ENCODE assay signal across 8 mouse cellular contexts in genomic region chr7:141413331-141413730, GRCm38 (mm10). TPM values are rescaled to one million over a fixed set of nuclear protein-coding genes. Genes with fewer than 3 reads are reported as not detected.
A peak's percentile ranks its signal among the peaks of the same experiment; 100 is the strongest.
DNase-seq lines count a peak whose midpoint lies in the region; ATAC-seq and TF ChIP-seq lines count a peak whose summit lies in the region.

No protein-coding gene starts in this region.

- peaks cover 22% of the 10 kb centered on the region; the same call in 1 of the 2 replicates for H3K36me3 ChIP-seq in kidney, postnatal 0 days (ENCODE audit: insufficient read depth, low read length)
- H3K36me3 ChIP-seq in forebrain, embryonic 12.5 days (replicated peaks): peaks cover 19% of the 10 kb centered on the region; the same call in 1 of the 2 replicates
- H3K36me3 ChIP-seq in liver, adult 2 months (ENCODE audit: control insufficient read depth, insufficient read depth, low read length): no peaks in the 10 kb centered on the region

- TF ChIP-seq POLR2A in liver, adult 2 months (IDR thresholded peaks at IDR 0.05; ENCODE audit: extremely low read depth, insufficient read depth, low read length): no peak

- no peak for ATAC-seq in kidney, postnatal 0 days (replicated peaks; ENCODE audit: low FRiP score, low read depth)
- peak; percentile 27 for ATAC-seq in forebrain, embryonic 12.5 days (ENCODE audit: low FRiP score)
- ATAC-seq in megakaryocyte-erythroid progenitor cell, adult 5-6 weeks (replicated peaks; ENCODE audit: low FRiP score, low TSS enrichment, poor library complexity, severe bottlenecking): no peak

- H3K9ac ChIP-seq in kidney, postnatal 0 days (ENCODE audit: low read depth, low read length): peak overlapping the region; percentile 63
- peak overlapping the region; percentile 87 for H3K9ac ChIP-seq in forebrain, embryonic 12.5 days
- H3K9ac ChIP-seq in liver, adult 2 months (ENCODE audit: low read depth, low read length): peak overlapping the region; percentile 89

- no peak for TF ChIP-seq CTCF in kidney, postnatal 0 days (IDR thresholded peaks at IDR 0.05; ENCODE audit: low read depth)
- no peak for TF ChIP-seq CTCF in liver, adult 2 months (IDR thresholded peaks at IDR 0.05; ENCODE audit: low read depth, low read length)

- peak overlapping the region; percentile 83 for H3K4me2 ChIP-seq in kidney, postnatal 0 days (ENCODE audit: low read length)
- H3K4me2 ChIP-seq in forebrain, embryonic 12.5 days: peak overlapping the region; percentile 93

- H3K4me3 ChIP-seq in kidney, postnatal 0 days (replicated peaks; ENCODE audit: low read depth, low read length): peak overlapping the region; percentile 61
- H3K4me3 ChIP-seq in forebrain, embryonic 12.5 days (replicated peaks): peak overlapping the region; percentile 69
- peak overlapping the region; percentile 86 for H3K4me3 ChIP-seq in liver, adult 2 months (ENCODE audit: insufficient read depth, low read depth, low read length)

- no peaks in the 10 kb centered on the region for H3K27me3 ChIP-seq in kidney, postnatal 0 days (ENCODE audit: insufficient read depth, low read length)
- no peaks in the 10 kb centered on the region for H3K27me3 ChIP-seq in forebrain, embryonic 12.5 days
- no peaks in the 10 kb centered on the region for H3K27me3 ChIP-seq in liver, adult 2 months (ENCODE audit: control insufficient read depth, insufficient read depth, low read length)

- 3% methylated on average over 16 of the region's 16 CpGs for WGBS in kidney, postnatal 0 days
- WGBS in forebrain, embryonic 12.5 days: 3% methylated on average over 16 of the region's 16 CpGs
- WGBS in liver, adult 2 months: 2% methylated on average over 16 of the region's 16 CpGs

- H3K79me2 ChIP-seq in liver, adult 2 months (ENCODE audit: control insufficient read depth, insufficient read depth, low read length): peaks cover 5% of the 10 kb centered on the region; the same call in 1 of the 2 replicates

- DNase-seq in kidney, postnatal 0 days (ENCODE audit: low spot score): peak; percentile 28
- DNase-seq in kidney, adult 8-10 months: no peak
- DNase-seq in ZHBTc4 (ENCODE audit: low read depth, low spot score): peak; percentile 47
- no peak for DNase-seq in liver, adult 2 months (ENCODE audit: extremely low read depth, low read depth, low spot score)
- DNase-seq in yolk sac, embryonic 10.5 days (ENCODE audit: low spot score): peak; percentile 53
- DNase-seq in urinary bladder, adult 18-20 months (ENCODE audit: low spot score in 2 of 2): no peak

- H3K27ac ChIP-seq in kidney, postnatal 0 days: peak overlapping the region; percentile 70
- H3K27ac ChIP-seq in forebrain, embryonic 12.5 days: peak overlapping the region; percentile 78
- H3K27ac ChIP-seq in liver, adult 2 months (replicated peaks; ENCODE audit: insufficient read depth, low read depth, low read length): peak overlapping the region; percentile 90

- no peaks in the 10 kb centered on the region for H3K9me3 ChIP-seq in kidney, postnatal 0 days (replicated peaks; ENCODE audit: low read length)
- H3K9me3 ChIP-seq in forebrain, embryonic 12.5 days: no peaks in the 10 kb centered on the region

- H3K4me1 ChIP-seq in kidney, postnatal 0 days (replicated peaks; ENCODE audit: insufficient read depth, low read length): peaks cover 5% of the 10 kb centered on the region
- peaks cover 17% of the 10 kb centered on the region for H3K4me1 ChIP-seq in forebrain, embryonic 12.5 days
- H3K4me1 ChIP-seq in liver, adult 2 months (ENCODE audit: control insufficient read depth, insufficient read depth, low read length): peaks cover 15% of the 10 kb centered on the region

RNA-seq across cellular contexts. Expression of gene Gatd1, which starts 0.6 kb away (rescaled TPM):
- polyA plus RNA-seq in kidney, postnatal 0 days (2015; fragmentation: Nextera tagmentation; extraction: Ambion mirVana): 50.0 and 52.0 TPM in 2 replicates
- polyA plus RNA-seq in forebrain, embryonic 12.5 days (2016; fragmentation: Nextera tagmentation; extraction: Ambion mirVana): 47.0 and 50.0 TPM in 2 replicates
- total RNA-seq in liver, adult 2 months (2014; rRNA removed): 15.1 and 23.5 TPM in 2 replicates
- polyA plus RNA-seq in liver, adult 2 months (2012; rRNA removed): 34.9 and 36.2 TPM in 2 replicates
- total RNA-seq in megakaryocyte-erythroid progenitor cell, adult 5-6 weeks (2014; fragmentation: Nextera tagmentation): 26.8 and 33.7 TPM in 2 replicates
- 10.9 and 13.9 TPM in 2 replicates for total RNA-seq in megakaryocyte-erythroid progenitor cell, adult 5-6 weeks (2017)

RNA-seq across cellular contexts. Expression of gene Cend1, which starts 16.0 kb away (rescaled TPM):
- polyA plus RNA-seq in kidney, postnatal 0 days (2015; fragmentation: Nextera tagmentation; extraction: Ambion mirVana): 2.2 and 2.3 TPM in 2 replicates
- polyA plus RNA-seq in forebrain, embryonic 12.5 days (2016; fragmentation: Nextera tagmentation; extraction: Ambion mirVana): 20.5 and 22.5 TPM in 2 replicates
- 0.13 TPM in 1 of 2 replicates, not detected in the other for total RNA-seq in liver, adult 2 months (2014; rRNA removed)
- polyA plus RNA-seq in liver, adult 2 months (2012; rRNA removed): 0.09 and 0.10 TPM in 2 replicates
- total RNA-seq in megakaryocyte-erythroid progenitor cell, adult 5-6 weeks (2014; fragmentation: Nextera tagmentation): not detected in 2 replicates
- total RNA-seq in megakaryocyte-erythroid progenitor cell, adult 5-6 weeks (2017): not detected in 2 replicates

RNA-seq across cellular contexts. Expression of gene Taldo1, which starts 21.3 kb away (rescaled TPM):
- polyA plus RNA-seq in kidney, postnatal 0 days (2015; fragmentation: Nextera tagmentation; extraction: Ambion mirVana): 420 and 440 TPM in 2 replicates
- polyA plus RNA-seq in forebrain, embryonic 12.5 days (2016; fragmentation: Nextera tagmentation; extraction: Ambion mirVana): 397 and 407 TPM in 2 replicates
- 160 and 195 TPM in 2 replicates for total RNA-seq in liver, adult 2 months (2014; rRNA removed)
- polyA plus RNA-seq in liver, adult 2 months (2012; rRNA removed): 125 and 166 TPM in 2 replicates
- 327 and 353 TPM in 2 replicates for total RNA-seq in megakaryocyte-erythroid progenitor cell, adult 5-6 weeks (2014; fragmentation: Nextera tagmentation)
- 401 and 451 TPM in 2 replicates for total RNA-seq in megakaryocyte-erythroid progenitor cell, adult 5-6 weeks (2017)

RNA-seq across cellular contexts. Expression of gene Slc25a22, which starts 24.4 kb away (rescaled TPM):
- 15.8 and 17.3 TPM in 2 replicates for polyA plus RNA-seq in kidney, postnatal 0 days (2015; fragmentation: Nextera tagmentation; extraction: Ambion mirVana)
- 57.4 and 60.9 TPM in 2 replicates for polyA plus RNA-seq in forebrain, embryonic 12.5 days (2016; fragmentation: Nextera tagmentation; extraction: Ambion mirVana)
- 26.1 and 40.7 TPM in 2 replicates for total RNA-seq in liver, adult 2 months (2014; rRNA removed)
- 315 and 345 TPM in 2 replicates for polyA plus RNA-seq in liver, adult 2 months (2012; rRNA removed)
- 25.9 and 45.2 TPM in 2 replicates for total RNA-seq in megakaryocyte-erythroid progenitor cell, adult 5-6 weeks (2014; fragmentation: Nextera tagmentation)
- 3.4 and 6.7 TPM in 2 replicates for total RNA-seq in megakaryocyte-erythroid progenitor cell, adult 5-6 weeks (2017)

RNA-seq across cellular contexts. Expression of gene Pidd1, which starts 30.5 kb away (rescaled TPM):
- 3.6 and 5.1 TPM in 2 replicates for polyA plus RNA-seq in kidney, postnatal 0 days (2015; fragmentation: Nextera tagmentation; extraction: Ambion mirVana)
- polyA plus RNA-seq in forebrain, embryonic 12.5 days (2016; fragmentation: Nextera tagmentation; extraction: Ambion mirVana): 16.9 and 18.8 TPM in 2 replicates
- 0.37 and 0.94 TPM in 2 replicates for total RNA-seq in liver, adult 2 months (2014; rRNA removed)
- polyA plus RNA-seq in liver, adult 2 months (2012; rRNA removed): 3.8 and 4.7 TPM in 2 replicates
- total RNA-seq in megakaryocyte-erythroid progenitor cell, adult 5-6 weeks (2014; fragmentation: Nextera tagmentation): 46.5 and 64.8 TPM in 2 replicates
- 7.5 and 14.3 TPM in 2 replicates for total RNA-seq in megakaryocyte-erythroid progenitor cell, adult 5-6 weeks (2017)

Comparison
In these comparisons a context has a peak if more than half of its experiments do, and no peak if none do; other contexts are left out.
1. DNase-seq: peak in kidney, postnatal 0 days (single experiment), ZHBTc4 (single experiment) and yolk sac, embryonic 10.5 days (single experiment); none in kidney, adult 8-10 months (0 of 2), liver, adult 2 months (single experiment) and urinary bladder, adult 18-20 months (0 of 2).
2. Peak in every context shown above with its lines, with median percentiles within 50 percentile points of each other: H3K27ac ChIP-seq, H3K4me3 ChIP-seq and H3K9ac ChIP-seq.